Mouse (Mus musculus) inflammation-experienced regulatory T-cells (primary cell): Measurements from ENCODE around the gene Coq10b. TPM values are rescaled to one million over a fixed set of nuclear protein-coding genes. Genes with fewer than 3 reads are reported as not detected.

Experiments used
- polyA plus RNA-seq, 2 experiments: library from polyadenylated mRNA; unstranded; fragments of 100-300 nt; shearing (Covaris generic); gene quantifications; one replicate each; pipeline ENCODE4 v1.2.1; 2017

Gene Coq10b
- 10 to 100 TPM; 34.0 to 43.1 TPM for polyA plus RNA-seq

GRCm38 (mm10) chr1:55052355-55052953 is at the start of gene Coq10b:
Gene Coq10b (plus strand): TSS chr1:55052770.

DNA sequence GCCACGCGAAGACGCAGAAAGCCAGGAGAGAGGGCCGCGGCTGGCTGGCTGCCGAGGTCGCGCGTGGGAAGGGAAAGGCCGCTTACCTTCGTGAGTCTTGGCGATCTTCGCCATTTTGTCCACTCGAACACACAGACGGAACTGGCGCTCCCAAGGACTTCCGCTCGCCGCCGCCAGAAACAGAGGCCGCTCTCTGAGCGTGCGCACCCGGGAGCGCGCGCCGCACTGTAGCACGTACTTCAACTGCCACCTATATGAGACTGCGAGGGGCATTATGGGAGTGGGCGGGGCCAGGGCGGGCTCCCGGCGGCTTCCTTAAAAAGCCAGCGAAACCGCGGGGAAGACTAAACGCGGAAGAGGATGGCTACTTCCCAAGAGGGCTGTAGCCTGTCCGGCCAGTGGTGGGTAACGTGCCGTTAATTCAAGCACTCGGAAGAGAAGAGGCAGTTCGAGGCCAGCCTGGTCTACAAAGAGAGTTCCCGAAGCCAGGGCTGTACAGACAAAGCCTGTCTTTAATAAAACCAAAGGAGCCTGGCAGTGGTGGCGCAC is 25.2 kb upstream of the Coq10b start, which contains the start of gene Sf3b1:
TSS of gene Sf3b1 (minus strand) at position 229 of the 549 bp plus-strand sequence.

GRCm38 (mm10) chr1:55087932-55088610 is 35.5 kb downstream of the Coq10b start, which contains the start of the genes Hspe1 and Hspd1:
Gene Hspe1 (plus strand): TSS chr1:55088132.
Gene Hspd1 (minus strand): TSS chr1:55088243.

Other genes with a start within 250 kb of the Coq10b start
- gene Ankrd44, start 126.4 kb upstream of the Coq10b start, polyA plus RNA-seq = 100 to 1,000 TPM; 229 to 333 TPM
- gene Sf3b1, start 25.3 kb upstream of the Coq10b start, polyA plus RNA-seq = 100 to 1,000 TPM; 537 to 561 TPM
- gene Hspe1, start 35.4 kb downstream of the Coq10b start, polyA plus RNA-seq = 100 to 1,000 TPM; 147 to 165 TPM
- 100 to 1,000 TPM; 139 to 171 TPM for gene Hspd1, start 35.5 kb downstream of the Coq10b start, polyA plus RNA-seq
- 10 to 100 TPM; 98.7 TPM for gene Mob4, start 78.5 kb downstream of the Coq10b start, polyA plus RNA-seq
- gene Rftn2, start 174.0 kb downstream of the Coq10b start, polyA plus RNA-seq = 1 to 10 TPM; 5.2 to 9.1 TPM
- gene Mars2, start 184.4 kb downstream of the Coq10b start, polyA plus RNA-seq = 1 to 10 TPM; 2.5 to 3.9 TPM